Mouse (Mus musculus): ENCODE measurements at regions not wholly inside any gene's neighbourhood (a gene's known extent, or its start where the extent isn't known, plus 50 kb on each side); places are given as distances from the start of the nearest gene placed in this dataset.

DNA sequence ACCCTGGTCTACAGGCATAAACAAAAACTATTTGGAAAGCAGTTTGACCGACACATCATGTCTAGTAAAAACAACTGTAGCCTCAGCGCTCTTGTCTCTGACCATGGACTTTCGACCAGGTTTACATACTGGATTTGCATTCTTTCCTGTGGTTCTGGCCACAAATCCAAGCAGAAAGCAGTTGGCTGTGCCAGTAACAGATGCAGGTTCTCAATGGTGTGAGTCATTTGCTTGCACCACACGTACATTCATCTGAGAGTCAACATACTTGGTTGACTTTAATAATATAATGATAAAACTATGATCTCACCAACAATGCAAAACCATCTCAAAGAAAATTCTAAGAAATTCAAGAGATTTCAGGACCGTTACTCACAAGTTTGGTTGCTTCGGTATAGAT is 207.1 kb downstream of the Efnb2 start:
- Histone ChIP-seq H3K27ac (ENCODE audit: insufficient read depth, low read depth, low read length, poor library complexity, severe bottlenecking) (no peak overlapping the region), H3K9ac (ENCODE audit: insufficient read depth, low read depth, low read length, poor library complexity, severe bottlenecking) (no peak overlapping the region), H3K36me3 (ENCODE audit: control insufficient read depth, insufficient read depth, low read length, poor library complexity, severe bottlenecking) (no peaks in the 10 kb centered on the region), H3K9me3 (ENCODE audit: control insufficient read depth, insufficient read depth, low read depth, low read length) (no peaks in the 10 kb centered on the region), H3K4me3 (ENCODE audit: insufficient read depth in 1 of 2, low read depth in 1 of 2, low read length in 2 of 2, poor library complexity in 1 of 2, severe bottlenecking in 1 of 2) (no peak overlapping the region), H3K4me1 (ENCODE audit: control insufficient read depth in 2 of 2, insufficient read depth in 2 of 2, low read length in 2 of 2, poor library complexity in 1 of 2) (no peaks in the 10 kb centered on the region)
- no peak for TF ChIP-seq CHD2 (IDR thresholded peaks at IDR 0.05; ENCODE audit: low read depth, low read length)
- TF ChIP-seq HCFC1 (IDR thresholded peaks at IDR 0.05; ENCODE audit: borderline replicate concordance, insufficient read depth, low read length), result no peak
- TF ChIP-seq ZNF384 (IDR thresholded peaks at IDR 0.05; ENCODE audit: low read depth, low read length), result no peak
- TF ChIP-seq ZC3H11A (IDR thresholded peaks at IDR 0.05; ENCODE audit: borderline replicate concordance, low read depth, low read length), result no peak
- no peak for TF ChIP-seq MAFK (IDR thresholded peaks at IDR 0.05; ENCODE audit: insufficient read depth, low read depth, low read length)
- no peak for DNase-seq (ENCODE audit: low read depth, low spot score)
- in situ Hi-C loops (cut with MboI; ENCODE audit: low sequenced_read_pairs in 2 of 2, unreplicated experiment in 2 of 2), result no loop called here

DNA sequence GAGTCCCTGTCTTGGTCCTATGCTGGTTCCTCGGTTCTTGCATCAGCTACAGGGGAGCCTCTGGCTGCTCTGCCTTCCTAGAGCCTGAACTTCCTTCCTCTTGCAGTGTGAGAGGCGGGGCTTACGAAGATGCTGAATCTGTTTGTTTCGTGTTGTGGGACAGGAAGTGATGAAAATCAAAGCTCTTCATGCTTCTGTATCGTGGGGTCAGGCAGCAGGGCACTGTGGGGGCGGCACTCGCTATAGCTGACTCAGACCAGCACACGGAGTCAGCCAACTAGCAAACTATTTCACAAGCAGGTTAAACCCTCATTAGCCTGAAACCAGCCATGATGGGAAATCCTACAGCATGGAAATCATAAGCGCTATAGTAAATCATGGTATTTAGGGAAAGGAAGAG is 208.8 kb downstream of the Efnb2 start:
- H3K9me3 ChIP-seq (ENCODE audit: control insufficient read depth, insufficient read depth, low read depth, low read length), result no peaks in the 10 kb centered on the region
- no peak overlapping the region for H3K4me3 ChIP-seq (ENCODE audit: insufficient read depth in 1 of 2, low read depth in 1 of 2, low read length in 2 of 2, poor library complexity in 1 of 2, severe bottlenecking in 1 of 2)
- in situ Hi-C loops (cut with MboI; ENCODE audit: low sequenced_read_pairs in 2 of 2, unreplicated experiment in 2 of 2), result no loop called here
- DNase-seq (ENCODE audit: low read depth, low spot score), result no peak
- H3K36me3 ChIP-seq (ENCODE audit: control insufficient read depth, insufficient read depth, low read length, poor library complexity, severe bottlenecking), result no peaks in the 10 kb centered on the region
- no peaks in the 10 kb centered on the region for H3K4me1 ChIP-seq (ENCODE audit: control insufficient read depth in 2 of 2, insufficient read depth in 2 of 2, low read length in 2 of 2, poor library complexity in 1 of 2)
- H3K27ac ChIP-seq (ENCODE audit: insufficient read depth, low read depth, low read length, poor library complexity, severe bottlenecking), result no peak overlapping the region
- H3K9ac ChIP-seq (ENCODE audit: insufficient read depth, low read depth, low read length, poor library complexity, severe bottlenecking), result no peak overlapping the region
- no peak for TF ChIP-seq MAFK (IDR thresholded peaks at IDR 0.05; ENCODE audit: insufficient read depth, low read depth, low read length)
- TF ChIP-seq HCFC1 (IDR thresholded peaks at IDR 0.05; ENCODE audit: borderline replicate concordance, insufficient read depth, low read length), result no peak
- no peak for TF ChIP-seq CHD2 (IDR thresholded peaks at IDR 0.05; ENCODE audit: low read depth, low read length)
- TF ChIP-seq ZC3H11A (IDR thresholded peaks at IDR 0.05; ENCODE audit: borderline replicate concordance, low read depth, low read length), result no peak
- no peak for TF ChIP-seq ZNF384 (IDR thresholded peaks at IDR 0.05; ENCODE audit: low read depth, low read length)

DNA sequence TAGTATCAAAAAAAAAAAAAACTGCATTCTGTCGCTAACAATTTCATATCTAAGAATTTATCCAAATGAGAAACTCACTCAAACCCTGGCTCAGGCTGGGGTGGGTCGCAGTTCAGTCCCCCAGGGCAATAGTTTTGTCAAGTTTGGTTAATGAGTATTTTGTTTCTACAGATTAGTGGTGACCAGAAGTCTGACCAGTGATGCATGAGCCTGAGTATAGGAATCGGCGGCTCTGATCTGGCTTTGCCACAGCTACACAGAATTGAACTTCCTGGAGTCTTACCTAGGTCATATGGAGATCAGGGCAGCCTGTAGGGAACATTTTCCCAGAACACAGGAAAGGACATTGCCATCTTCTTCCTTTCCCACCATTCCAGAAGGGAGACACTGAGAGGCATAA is 212.1 kb downstream of the Efnb2 start:
- TF ChIP-seq ZNF384 (IDR thresholded peaks at IDR 0.05; ENCODE audit: low read depth, low read length) (no peak), CHD2 (IDR thresholded peaks at IDR 0.05; ENCODE audit: low read depth, low read length) (no peak), HCFC1 (IDR thresholded peaks at IDR 0.05; ENCODE audit: borderline replicate concordance, insufficient read depth, low read length) (no peak), ZC3H11A (IDR thresholded peaks at IDR 0.05; ENCODE audit: borderline replicate concordance, low read depth, low read length) (no peak)
- no peak overlapping the region for H3K27ac ChIP-seq (ENCODE audit: insufficient read depth, low read depth, low read length, poor library complexity, severe bottlenecking)
- DNase-seq (ENCODE audit: low read depth, low spot score), result no peak
- H3K36me3 ChIP-seq (ENCODE audit: control insufficient read depth, insufficient read depth, low read length, poor library complexity, severe bottlenecking), result no peaks in the 10 kb centered on the region
- in situ Hi-C loops (cut with MboI; ENCODE audit: low sequenced_read_pairs in 2 of 2, unreplicated experiment in 2 of 2), result no loop called here
- H3K4me1 ChIP-seq (ENCODE audit: control insufficient read depth in 2 of 2, insufficient read depth in 2 of 2, low read length in 2 of 2, poor library complexity in 1 of 2), result no peaks in the 10 kb centered on the region
- H3K4me3 ChIP-seq (ENCODE audit: insufficient read depth in 1 of 2, low read depth in 1 of 2, low read length in 2 of 2, poor library complexity in 1 of 2, severe bottlenecking in 1 of 2), result no peak overlapping the region
- H3K9ac ChIP-seq (ENCODE audit: insufficient read depth, low read depth, low read length, poor library complexity, severe bottlenecking), result no peak overlapping the region
- H3K9me3 ChIP-seq (ENCODE audit: control insufficient read depth, insufficient read depth, low read depth, low read length), result no peaks in the 10 kb centered on the region

DNA sequence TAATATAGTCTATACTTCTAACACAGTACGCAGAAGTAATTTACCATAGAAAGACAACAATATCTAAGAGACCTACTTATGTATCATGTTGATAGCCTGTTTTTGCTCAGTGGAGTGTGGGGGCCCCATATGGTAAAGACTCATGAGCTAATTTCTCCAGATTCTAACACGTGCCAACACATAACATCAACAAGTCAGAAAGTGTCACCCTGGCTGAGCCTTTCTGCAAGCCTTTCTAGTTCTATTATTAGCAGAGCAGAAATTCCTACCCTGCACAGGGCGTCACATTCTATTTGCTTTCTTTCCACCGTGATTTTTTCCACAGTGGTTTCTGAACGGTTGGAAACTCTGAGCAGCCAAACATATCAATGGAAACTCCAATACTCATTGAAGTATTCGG is 219.5 kb downstream of the Efnb2 start:
- no peak overlapping the region for H3K4me3 ChIP-seq (ENCODE audit: insufficient read depth in 1 of 2, low read depth in 1 of 2, low read length in 2 of 2, poor library complexity in 1 of 2, severe bottlenecking in 1 of 2)
- in situ Hi-C loops (cut with MboI; ENCODE audit: low sequenced_read_pairs in 2 of 2, unreplicated experiment in 2 of 2), result no loop called here
- no peak for TF ChIP-seq CHD2 (IDR thresholded peaks at IDR 0.05; ENCODE audit: low read depth, low read length)
- TF ChIP-seq ZC3H11A (IDR thresholded peaks at IDR 0.05; ENCODE audit: borderline replicate concordance, low read depth, low read length), result no peak
- no peak for TF ChIP-seq HCFC1 (IDR thresholded peaks at IDR 0.05; ENCODE audit: borderline replicate concordance, insufficient read depth, low read length)
- no peak for TF ChIP-seq ZNF384 (IDR thresholded peaks at IDR 0.05; ENCODE audit: low read depth, low read length)
- no peak for TF ChIP-seq MAFK (IDR thresholded peaks at IDR 0.05; ENCODE audit: insufficient read depth, low read depth, low read length)
- no peak for DNase-seq (ENCODE audit: low read depth, low spot score)
- H3K4me1 ChIP-seq (ENCODE audit: control insufficient read depth in 2 of 2, insufficient read depth in 2 of 2, low read length in 2 of 2, poor library complexity in 1 of 2), result no peaks in the 10 kb centered on the region
- H3K27ac ChIP-seq (ENCODE audit: insufficient read depth, low read depth, low read length, poor library complexity, severe bottlenecking), result no peak overlapping the region
- no peaks in the 10 kb centered on the region for H3K9me3 ChIP-seq (ENCODE audit: control insufficient read depth, insufficient read depth, low read depth, low read length)
- H3K9ac ChIP-seq (ENCODE audit: insufficient read depth, low read depth, low read length, poor library complexity, severe bottlenecking), result no peak overlapping the region
- no peaks in the 10 kb centered on the region for H3K36me3 ChIP-seq (ENCODE audit: control insufficient read depth, insufficient read depth, low read length, poor library complexity, severe bottlenecking)

DNA sequence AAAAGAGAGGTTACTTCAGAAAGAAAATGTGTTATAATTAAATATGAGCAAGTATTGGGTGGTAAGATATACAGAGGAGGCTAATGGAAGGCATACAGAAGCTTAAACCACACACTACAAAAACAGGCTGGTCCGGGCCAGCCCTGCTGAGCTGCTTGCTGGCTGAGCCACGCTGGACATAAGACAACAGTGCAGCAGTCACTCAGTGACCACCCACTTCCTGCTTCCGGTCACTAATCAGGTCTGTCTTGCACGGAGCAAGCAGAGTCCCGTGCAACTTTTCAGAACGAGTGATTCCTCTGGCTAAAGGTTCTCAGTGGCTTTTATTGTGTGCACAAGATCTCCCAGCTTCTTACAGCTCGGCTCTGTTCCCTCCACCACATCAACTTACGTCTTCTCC is 220.1 kb downstream of the Efnb2 start:
- Histone ChIP-seq H3K4me3 (ENCODE audit: insufficient read depth in 1 of 2, low read depth in 1 of 2, low read length in 2 of 2, poor library complexity in 1 of 2, severe bottlenecking in 1 of 2) (no peak overlapping the region), H3K9me3 (ENCODE audit: control insufficient read depth, insufficient read depth, low read depth, low read length) (no peaks in the 10 kb centered on the region), H3K9ac (ENCODE audit: insufficient read depth, low read depth, low read length, poor library complexity, severe bottlenecking) (no peak overlapping the region), H3K4me1 (ENCODE audit: control insufficient read depth in 2 of 2, insufficient read depth in 2 of 2, low read length in 2 of 2, poor library complexity in 1 of 2) (no peaks in the 10 kb centered on the region), H3K27ac (ENCODE audit: insufficient read depth, low read depth, low read length, poor library complexity, severe bottlenecking) (no peak overlapping the region), H3K36me3 (ENCODE audit: control insufficient read depth, insufficient read depth, low read length, poor library complexity, severe bottlenecking) (no peaks in the 10 kb centered on the region)
- in situ Hi-C loops (cut with MboI; ENCODE audit: low sequenced_read_pairs in 2 of 2, unreplicated experiment in 2 of 2), result no loop called here
- TF ChIP-seq ZC3H11A (IDR thresholded peaks at IDR 0.05; ENCODE audit: borderline replicate concordance, low read depth, low read length), result no peak
- TF ChIP-seq CHD2 (IDR thresholded peaks at IDR 0.05; ENCODE audit: low read depth, low read length), result no peak
- TF ChIP-seq HCFC1 (IDR thresholded peaks at IDR 0.05; ENCODE audit: borderline replicate concordance, insufficient read depth, low read length), result no peak
- no peak for TF ChIP-seq MAFK (IDR thresholded peaks at IDR 0.05; ENCODE audit: insufficient read depth, low read depth, low read length)
- no peak for TF ChIP-seq ZNF384 (IDR thresholded peaks at IDR 0.05; ENCODE audit: low read depth, low read length)
- no peak for DNase-seq (ENCODE audit: low read depth, low spot score)

All from ES-E14 (cell line).